Mouse (Mus musculus) retina, embryonic 14.5 days (tissue): ENCODE measurements around the gene Six4.
"Not testable (repeated sequence)": the region's sequence is repeated elsewhere in the genome, so short reads cannot be mapped to it uniquely, and the experiment has no call there.

Experiments
- DNase-seq: peaks from one replicate; pipeline ENCODE4 v3.0.0-alpha.2; 2015; ENCODE audit warnings: low spot score

Gene Six4

DNA sequence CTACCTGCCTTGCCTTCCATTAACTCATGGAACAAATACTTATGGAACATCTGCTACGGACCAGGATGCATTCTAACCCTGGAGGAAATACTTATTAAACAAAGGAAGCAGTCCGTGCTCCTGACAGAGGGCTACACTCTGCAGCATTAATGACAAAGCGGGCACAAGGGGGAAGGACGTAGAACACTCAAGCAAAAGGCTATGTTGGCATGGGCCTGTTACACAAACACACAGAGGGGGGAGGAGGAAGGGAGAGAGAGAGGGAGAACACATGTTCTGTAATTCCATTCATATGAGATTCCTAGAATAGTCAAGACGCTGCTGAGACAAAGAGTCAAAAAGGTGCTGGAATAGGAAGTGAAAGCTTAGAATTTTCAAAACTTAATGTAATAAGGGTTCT lies 24.8 kb downstream of the Six4 start:
- no peak for DNase-seq

DNA sequence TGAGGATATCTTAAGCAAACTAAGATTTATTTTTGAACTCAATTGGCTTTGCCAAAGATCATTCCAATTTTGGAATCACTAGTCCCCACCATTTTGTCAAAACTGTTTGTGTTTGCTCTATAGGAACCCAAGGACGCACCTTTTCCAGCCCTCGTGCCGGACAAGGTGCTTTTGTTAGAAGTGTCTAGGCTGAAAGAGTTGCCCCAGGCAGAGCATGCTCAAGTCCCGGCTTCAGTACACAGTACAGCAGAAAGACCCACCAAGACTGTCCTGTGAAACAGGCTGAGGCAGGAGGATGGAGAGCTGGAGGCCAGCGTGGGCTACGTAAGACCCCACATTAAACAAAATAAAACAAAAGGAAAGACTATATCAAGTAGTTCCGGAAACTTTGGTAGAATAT lies 26.2 kb downstream of the Six4 start:
- no peak for DNase-seq

DNA sequence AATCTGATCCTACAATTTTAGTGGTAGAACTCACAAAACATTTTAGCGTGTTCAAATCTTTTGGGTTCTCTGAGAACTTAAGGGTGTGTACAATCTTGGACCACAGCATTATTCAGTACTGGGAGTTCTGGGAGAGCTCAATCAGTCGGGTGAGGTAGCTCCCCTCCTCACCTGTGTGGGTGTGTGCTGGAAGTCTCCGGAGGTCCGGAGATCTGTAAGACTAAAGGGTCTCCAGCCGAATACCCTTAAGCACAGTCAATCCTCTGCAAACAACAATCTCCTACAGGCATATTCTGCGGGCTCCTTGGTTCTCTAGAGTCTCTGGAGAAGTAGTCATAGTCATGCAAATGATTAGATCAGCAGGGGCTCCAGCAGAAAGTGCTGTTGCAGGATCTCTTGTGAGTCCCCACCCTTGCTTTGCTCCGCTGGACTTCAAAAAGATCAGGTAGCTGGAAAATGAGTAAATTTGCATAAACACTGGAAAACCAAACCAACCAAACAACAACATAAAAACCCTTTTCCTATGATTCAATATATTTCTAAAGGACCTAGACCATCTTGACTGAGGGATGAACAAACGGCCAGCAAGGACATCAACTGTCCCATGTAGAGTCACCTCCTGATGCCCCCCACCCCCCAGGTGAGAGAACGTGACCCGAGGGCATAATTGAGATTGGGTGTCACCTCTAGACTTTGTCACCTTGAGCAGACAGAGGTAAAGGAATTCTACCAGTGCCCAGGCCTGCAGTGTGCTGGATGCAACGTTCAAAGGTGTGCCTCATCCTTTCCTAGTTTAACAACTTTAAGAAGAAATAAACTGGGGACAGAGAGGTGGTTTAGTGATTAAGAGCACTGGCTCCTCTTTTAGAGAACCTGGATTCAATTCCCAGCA lies 27.3 kb downstream of the Six4 start:
- DNase-seq = no peak

DNA sequence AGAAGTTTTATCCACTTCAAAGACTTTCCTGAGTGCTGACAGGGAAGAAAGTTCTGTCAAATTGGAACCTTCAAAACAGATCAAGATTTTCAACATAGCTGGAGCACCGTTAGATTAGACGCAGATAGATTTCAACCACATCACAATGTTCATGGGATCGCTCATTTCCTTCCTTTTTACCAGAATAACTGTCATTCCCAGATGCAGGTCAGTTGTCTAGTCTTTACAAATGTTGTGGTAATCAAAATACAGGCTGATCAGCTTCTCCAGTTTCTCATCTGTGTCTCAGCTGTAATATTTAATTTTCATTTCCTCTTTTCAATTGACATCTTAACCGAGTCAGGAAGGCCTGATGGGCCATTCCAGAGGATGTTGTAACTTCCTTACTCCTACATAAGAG lies 29.5 kb downstream of the Six4 start:
- no peak for DNase-seq

DNA sequence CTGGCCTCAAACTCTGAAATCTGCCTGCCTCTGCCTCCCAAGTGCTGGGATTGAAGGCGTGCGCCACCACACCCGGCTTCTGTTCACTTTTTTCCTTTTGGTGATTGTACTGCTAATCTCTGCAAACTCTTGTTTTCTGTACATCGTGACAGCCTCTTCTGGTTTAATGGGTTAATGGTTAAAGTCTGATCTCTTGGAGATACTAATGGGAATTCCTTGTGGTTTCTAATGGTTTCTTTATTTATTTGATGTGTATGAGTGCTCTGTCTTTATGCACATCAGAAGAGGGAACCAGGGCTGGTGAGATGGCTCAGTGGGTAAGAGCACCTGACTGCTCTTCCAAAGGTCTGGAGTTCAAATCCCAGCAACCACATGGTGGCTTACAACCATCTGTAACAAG lies 31.4 kb downstream of the Six4 start:
- DNase-seq = not testable (repeated sequence)

DNA sequence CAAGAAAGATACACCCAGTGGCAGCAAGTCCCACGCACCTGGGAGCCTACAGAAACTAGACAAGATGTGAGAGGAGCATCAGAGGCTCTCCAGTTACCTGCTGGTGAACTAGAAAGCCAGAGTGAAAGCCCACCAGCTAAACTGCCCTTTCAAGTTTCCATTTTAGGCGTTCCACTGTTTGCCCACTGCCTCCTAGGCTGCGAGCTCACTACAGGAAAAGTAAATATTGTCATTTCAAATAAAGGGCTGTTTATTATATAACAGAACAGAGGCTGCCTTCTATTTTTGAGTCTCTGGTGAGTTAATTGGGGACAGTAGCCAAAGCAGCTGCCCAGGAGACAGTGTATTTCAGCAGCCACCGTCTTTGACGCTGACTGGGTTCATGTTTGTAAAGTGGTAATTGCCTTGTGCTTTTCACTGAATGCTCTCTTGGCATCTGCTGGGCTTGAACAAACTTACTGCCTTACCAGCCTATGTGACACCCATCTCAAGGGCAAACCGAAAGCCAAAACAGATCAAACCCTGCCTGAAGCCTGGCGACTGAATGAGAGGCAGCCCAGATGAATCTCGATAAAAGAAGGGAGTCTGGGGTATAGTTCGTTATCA lies 52.3 kb downstream of the Six4 start:
- no peak for DNase-seq

DNA sequence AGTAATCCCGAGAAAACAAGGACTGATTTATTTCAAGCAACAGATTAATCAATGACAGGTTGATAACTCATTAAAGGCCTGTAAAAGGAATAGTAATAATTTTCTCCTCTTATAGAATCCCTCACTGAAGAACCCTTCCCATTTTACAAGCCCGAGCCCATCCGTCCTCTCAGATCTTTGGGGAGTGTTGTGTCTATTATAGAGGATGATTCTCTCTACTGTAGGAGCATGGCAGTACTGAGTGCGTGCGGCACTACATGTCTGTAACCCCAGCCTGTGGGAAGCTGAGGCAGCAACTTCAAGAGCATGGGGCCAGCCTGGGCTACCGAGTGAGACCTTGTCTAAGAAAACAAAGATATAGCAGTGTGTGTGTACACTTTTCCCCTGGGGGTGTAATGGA lies 55.8 kb downstream of the Six4 start:
- DNase-seq = no peak

DNA sequence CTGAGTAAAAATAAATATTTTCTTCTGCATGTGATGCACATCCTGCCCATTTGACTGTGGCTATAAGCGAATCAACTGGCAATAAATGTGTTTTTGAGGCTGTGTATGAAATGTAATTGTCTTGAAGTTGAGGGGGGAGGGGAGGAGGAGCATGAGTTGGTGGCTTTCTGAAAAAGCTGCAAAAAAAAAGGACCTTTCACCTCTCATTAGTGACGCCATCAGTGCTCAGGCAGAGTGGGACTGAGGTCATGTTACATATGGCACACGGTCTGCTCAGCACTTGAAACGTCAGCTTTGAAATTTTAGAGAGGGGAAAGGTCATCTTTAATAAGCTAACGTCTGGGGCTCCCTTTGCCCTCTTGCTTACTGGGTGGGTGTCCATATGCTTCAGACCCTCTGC lies 57.8 kb downstream of the Six4 start:
- DNase-seq = peak; percentile 32

DNA sequence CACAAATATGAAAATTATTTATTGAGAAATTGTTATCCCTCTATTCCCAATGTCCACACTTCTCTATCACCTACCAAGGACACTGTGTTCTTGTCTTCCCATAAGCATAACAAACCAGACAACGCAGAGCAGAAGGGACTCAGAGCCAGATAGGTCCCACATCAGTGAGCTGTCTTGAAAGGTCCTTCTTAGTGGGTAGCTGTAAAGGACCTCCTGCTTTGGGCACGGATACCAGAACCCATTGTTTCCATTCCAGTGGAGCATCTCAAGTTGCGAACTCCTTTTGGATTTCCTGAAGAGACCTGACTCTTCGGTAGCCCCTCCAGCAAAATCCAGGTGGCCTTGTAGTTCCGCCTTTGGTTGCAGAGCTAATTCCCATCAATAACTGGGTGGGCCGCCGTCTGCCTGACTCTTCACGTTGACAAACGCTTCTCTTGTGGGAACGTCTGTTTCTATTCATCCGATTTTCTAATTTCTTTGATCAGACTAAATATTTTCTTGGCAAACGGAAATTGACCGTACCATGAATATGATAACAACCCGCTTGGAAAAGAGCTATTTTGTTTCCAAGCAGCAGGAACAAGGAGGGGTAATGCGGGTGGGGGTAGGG lies 58.6 kb downstream of the Six4 start:
- DNase-seq = peak; percentile 27

DNA sequence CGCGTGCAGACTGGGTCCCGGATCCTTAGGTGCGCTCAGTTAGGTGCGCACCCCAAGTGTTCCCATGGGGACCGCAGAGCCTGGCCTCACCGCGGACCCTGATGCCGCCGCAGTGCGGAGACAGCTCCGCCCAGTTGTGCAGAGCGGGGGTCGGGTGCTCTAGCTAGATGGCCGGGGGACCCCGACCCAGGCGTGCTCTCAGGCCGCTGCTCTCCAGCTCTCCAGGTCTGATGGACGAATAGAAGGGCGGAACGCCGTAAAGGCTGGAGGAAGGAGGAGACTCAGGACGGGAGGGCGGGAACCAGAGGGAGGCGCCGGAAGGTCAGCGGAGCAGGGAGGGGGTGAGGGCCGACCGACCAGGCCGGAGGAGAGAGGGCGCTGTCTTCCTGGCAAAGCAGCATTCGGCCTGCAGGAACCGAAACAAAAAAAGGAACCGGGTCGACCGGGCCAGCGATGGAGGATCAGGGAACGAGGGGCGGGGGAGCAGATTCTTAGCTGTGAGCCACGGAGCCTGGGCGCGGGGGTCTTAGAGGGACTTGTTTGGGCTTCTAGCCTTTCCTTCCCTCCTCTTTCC lies 59.5 kb downstream of the Six4 start, which contains the start of gene Six1:
TSS of gene Six1 (minus strand) at position 220 of the 574 bp plus-strand sequence.
- DNase-seq = peak; percentile 82

DNA sequence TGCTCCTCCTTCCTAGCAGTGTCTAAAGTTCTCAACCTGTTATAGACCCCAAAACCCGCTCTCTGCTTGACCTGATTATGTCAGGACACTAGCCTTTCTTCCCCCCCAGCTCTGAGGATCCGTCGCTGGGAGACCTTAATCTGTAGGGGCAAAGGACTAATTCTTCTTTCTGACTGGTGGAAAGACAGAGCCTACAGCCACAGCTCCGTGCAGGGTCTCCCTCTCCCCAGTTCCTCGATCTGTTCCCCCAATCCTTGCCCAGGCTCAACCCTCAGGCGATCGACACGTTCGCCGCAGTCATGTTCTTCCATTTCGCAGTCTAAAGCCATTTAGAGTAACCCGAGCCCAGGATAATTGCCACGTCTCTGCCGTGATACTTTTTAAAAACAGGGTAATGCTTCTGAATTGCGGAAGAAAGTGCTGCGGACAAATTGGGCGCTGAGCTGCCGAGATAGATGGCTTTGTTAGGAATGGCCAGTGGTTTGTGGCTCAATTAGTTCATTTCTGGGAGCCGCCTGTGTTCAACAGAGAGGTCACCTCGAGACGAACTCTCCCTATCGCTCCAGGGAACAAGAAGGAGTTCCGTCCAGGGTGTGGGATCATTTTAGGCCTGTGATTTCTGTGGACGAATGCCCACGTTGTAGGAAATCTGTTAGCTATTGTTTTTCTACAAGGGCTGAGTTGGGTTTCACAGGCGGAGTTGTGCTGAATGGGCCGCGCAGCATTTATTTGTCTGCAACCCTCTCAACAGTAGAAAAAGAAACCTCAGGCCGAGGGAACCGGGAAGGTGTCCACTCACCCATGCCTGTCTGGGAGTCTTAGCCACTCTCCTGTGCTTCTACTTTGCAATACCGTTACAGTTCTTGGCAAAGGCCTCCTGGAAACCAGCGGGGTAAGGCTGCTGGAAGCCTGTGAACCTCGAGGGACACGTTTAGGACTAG lies 60.3 kb downstream of the Six4 start:
- DNase-seq = peak; percentile 37

DNA sequence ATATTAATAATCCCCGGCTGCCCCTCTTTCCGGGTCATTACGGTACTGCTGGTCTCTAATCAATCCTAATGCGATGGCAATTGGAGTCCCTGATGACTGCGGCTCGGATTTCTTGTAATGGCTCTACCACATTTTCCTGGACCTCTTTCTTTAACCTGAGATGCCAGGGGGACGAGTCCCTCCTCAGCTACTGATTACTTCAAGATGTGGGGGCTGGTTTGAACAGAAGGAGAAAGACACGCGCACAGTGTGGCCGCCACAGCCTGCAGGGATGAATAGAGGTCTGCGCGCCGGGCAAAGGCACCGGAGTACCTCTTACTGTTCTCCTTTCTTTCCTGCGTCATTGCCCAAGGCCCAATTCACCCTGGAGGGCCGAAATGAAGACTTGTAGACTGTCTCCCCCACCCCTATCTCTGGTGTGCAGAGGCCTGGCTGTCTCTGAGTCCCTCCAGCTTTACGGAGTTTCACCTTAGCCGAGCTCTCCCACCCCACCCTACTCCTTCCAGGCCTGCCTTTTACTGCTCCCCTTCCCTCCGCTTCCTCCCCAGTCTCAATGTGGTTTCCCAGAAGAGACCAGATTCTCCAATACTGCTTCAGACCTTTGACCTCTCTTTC lies 61.1 kb downstream of the Six4 start:
- peak; percentile 65 for DNase-seq

DNA sequence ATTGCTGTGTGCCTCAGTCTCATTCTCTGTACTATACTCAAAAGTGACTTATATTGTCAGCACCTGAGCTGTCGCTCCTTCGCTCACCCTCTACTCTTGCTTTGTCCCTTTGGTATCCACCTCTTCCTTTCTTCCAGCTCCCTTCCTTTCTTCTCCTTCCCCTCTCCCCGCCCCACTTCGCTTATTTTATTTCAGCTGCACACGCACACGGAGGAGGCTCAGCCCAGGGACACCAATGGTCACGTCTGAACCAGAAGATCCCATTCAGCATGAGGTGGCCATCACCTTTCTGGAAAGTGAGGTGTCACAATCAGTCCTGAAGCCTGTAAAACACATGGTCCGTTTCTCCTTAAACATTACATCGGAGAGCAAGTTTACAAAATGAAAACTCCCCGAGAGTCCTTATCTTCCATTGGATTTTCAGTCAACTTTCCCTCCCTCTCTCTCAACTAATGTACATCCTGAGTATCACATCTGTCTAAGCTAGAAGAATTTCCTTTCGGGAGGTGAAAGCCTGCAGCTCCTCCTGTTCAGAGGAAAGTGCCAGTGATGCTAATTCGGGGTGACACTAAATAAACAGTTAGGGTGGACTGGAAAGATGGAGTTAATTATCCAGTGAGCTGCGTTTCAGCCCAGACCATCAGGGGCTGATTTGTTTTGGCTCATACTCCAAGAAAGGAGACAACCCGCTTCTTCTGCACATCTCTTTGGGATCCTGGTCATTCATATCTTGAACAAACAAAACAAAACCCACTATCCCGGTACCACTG lies 62.3 kb downstream of the Six4 start:
- DNase-seq = peak; percentile 81

DNA sequence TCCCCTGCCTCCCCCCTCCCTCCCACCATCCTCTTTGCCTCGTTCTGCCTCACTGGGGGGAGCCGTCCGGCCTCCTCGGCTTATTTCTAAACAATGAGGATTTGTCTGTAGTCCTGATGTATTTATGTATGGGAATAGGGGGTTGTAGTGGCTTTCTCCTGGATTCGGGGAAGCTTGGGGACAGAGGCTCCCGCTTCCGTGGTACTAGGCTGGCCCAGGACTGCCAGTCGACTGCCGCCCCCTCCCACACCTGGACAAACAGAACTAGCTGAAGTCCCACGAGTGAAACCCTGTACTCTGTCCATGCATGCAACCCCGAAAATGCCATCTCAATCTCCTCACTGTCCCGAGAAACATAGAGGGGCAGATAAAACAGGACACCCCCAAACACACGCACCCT lies 63.0 kb downstream of the Six4 start:
- no peak for DNase-seq
